Mouse (Mus musculus) heart, embryonic 13.5 days (tissue): ENCODE measurements around the gene Ube2b. TPM values are rescaled to one million over a fixed set of nuclear protein-coding genes. Genes with fewer than 3 reads are reported as not detected.

ENCODE experiments used
- ATAC-seq: fragments of 200-750 bp; cut with Nextera tagmentation; 2 replicates; pipeline ENCODE4 v1.8.0; 2017; ENCODE audit warnings: moderate TSS enrichment; ENCODE audit not compliant: insufficient number of reproducible peaks, low FRiP score, low TSS enrichment; ENCODE audit errors: extremely low read depth
- H3K27ac ChIP-seq: fragments of 300-500 bp; sonication (generic); replicated peaks from 2 replicates; pipeline ENCODE4 v1.5.1; 2015; ENCODE audit warnings: moderate library complexity, mild to moderate bottlenecking, inconsistent platforms
- H3K27me3 ChIP-seq: fragments of 300-500 bp; sonication (generic); replicated peaks from 2 replicates; pipeline ENCODE4 v1.6.1; 2015; ENCODE audit warnings: mild to moderate bottlenecking, inconsistent platforms
- H3K36me3 ChIP-seq: fragments of 300-500 bp; sonication (generic); 2 replicates; pipeline ENCODE4 v1.6.1; 2015; ENCODE audit warnings: mild to moderate bottlenecking, inconsistent platforms
- H3K4me1 ChIP-seq: fragments of 300-500 bp; sonication (generic); 2 replicates; pipeline ENCODE4 v1.6.1; 2015; ENCODE audit warnings: inconsistent platforms
- H3K4me2 ChIP-seq: fragments of 300-500 bp; sonication (generic); 2 replicates; pipeline ENCODE4 v1.6.1; 2015; ENCODE audit warnings: inconsistent platforms, mild to moderate bottlenecking, moderate library complexity
- H3K4me3 ChIP-seq: fragments of 300-500 bp; sonication (generic); 2 replicates; pipeline ENCODE4 v1.5.1; 2015; ENCODE audit warnings: moderate library complexity, mild to moderate bottlenecking, inconsistent platforms
- H3K9ac ChIP-seq: fragments of 300-500 bp; sonication (generic); 2 replicates; pipeline ENCODE4 v1.6.1; 2015; ENCODE audit warnings: inconsistent platforms, mild to moderate bottlenecking, moderate library complexity
- H3K9me3 ChIP-seq: fragments of 300-500 bp; sonication (generic); 2 replicates; pipeline ENCODE4 v1.6.1; 2016; ENCODE audit warnings: inconsistent platforms
- WGBS: fragments of 180-500 bp; shearing (Covaris S2); methylation state at CpG from one replicate; pipeline ENCODE4 v1.1.7; 2015; ENCODE audit warnings: mixed read lengths; 5-methylcytosine and 5-hydroxymethylcytosine counted together
- polyA plus RNA-seq: library from polyadenylated mRNA; unstranded; fragments of >200 nt; fragmentation: Nextera tagmentation; extraction: Ambion mirVana; gene quantifications from 2 replicates; pipeline ENCODE4 v1.2.1, GENCODE M21; 2015

Gene Ube2b
- polyA plus RNA-seq, 1 experiment from 2014 or later, result 246 TPM

DNA sequence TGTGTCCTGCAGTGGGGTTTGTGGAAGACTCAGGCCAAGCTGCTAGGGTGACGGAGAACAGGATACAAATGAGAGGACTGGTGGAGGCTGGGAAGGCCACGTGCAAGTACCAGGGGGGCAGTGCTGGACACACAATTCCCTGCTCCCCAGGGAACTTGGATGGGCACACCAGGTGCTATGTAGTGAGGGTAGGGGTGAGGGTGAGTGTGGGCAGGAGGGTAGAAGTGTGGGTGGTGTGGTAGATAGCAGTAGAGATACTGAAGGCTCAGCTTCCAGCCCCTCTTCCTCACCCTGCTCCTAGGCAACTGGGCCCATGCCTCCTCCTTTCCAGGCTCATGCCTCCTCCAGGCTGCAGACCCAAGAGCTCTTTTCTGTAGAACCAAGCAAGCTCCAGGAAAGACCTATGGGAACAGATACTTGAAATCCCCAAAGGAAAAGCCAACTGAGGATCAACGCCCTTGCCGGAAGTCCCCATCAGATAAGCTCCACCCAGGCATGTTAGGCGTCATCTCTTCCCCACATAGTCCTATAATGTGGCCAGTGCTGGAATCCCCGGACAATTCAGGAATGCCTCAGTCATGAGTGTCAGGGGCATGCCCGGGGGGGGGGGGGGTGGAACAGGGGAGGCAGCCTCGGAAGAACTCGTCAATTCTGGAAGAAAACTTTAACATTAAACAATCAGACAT lies 51.3 kb downstream of the Ube2b start:
- Histone ChIP-seq H3K27ac (no peak overlapping the region), H3K4me1 (peaks cover 24% of the 10 kb centered on the region), H3K4me2 (no peak overlapping the region), H3K9me3 (no peaks in the 10 kb centered on the region), H3K9ac (no peak overlapping the region), H3K4me3 (no peak overlapping the region), H3K27me3 (peaks cover 31% of the 10 kb centered on the region), H3K36me3 (no peaks in the 10 kb centered on the region)
- WGBS, result 50% methylated on average over 9 of the region's 9 CpGs
- no peak for ATAC-seq

DNA sequence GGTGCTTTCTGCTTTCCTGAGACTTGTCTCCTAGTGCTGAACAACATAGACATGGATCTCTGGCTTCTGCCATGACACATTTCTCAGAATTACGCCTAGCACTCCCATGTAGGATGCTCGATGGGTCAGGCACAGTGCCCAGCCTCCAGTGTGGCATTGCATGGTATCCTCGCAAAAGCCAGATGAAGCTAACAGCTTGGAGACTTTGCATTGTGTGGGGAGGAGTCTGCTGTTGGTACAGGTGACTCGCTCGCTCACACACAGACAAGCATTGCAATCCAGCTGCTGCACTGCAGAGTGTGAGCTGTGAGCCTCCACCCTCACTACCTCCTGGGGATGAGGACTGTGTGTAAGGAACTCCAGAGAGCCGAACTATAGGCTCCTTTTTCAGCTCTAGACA lies 54.4 kb downstream of the Ube2b start:
- no peaks in the 10 kb centered on the region for H3K36me3 ChIP-seq
- peak overlapping the region; percentile 56; the same call in 1 of the 2 replicates for H3K4me2 ChIP-seq
- ATAC-seq, result no peak
- H3K9me3 ChIP-seq, result no peaks in the 10 kb centered on the region
- peak overlapping the region; percentile 82 for H3K27ac ChIP-seq
- 68% methylated on average over 6 of the region's 6 CpGs for WGBS
- peaks cover 35% of the 10 kb centered on the region for H3K27me3 ChIP-seq
- no peak overlapping the region for H3K4me3 ChIP-seq
- peak overlapping the region; percentile 29 for H3K9ac ChIP-seq
- peaks cover 26% of the 10 kb centered on the region for H3K4me1 ChIP-seq

DNA sequence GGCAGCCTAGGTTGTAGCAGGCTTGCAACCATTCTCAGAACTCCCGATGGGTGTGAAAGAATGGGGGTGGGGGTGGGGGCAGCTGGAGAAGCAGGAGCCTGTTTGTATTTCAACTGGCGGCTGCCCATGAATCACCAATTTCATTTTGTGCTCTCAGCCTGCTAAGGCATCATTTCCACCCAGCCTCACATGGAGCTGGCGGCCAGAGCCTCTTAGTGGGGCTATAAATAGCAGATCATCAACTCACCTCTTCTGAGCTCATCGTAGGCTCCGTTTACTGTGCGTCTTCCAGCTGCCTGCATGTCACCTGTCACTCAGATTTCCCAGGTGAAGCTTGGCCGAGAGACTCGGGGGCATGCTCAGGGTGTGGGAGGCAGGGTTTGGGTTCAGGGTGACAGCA lies 55.0 kb downstream of the Ube2b start:
- ATAC-seq, result no peak
- Histone ChIP-seq H3K27ac (peak overlapping the region; percentile 82), H3K4me2 (peak overlapping the region; percentile 56), H3K9me3 (no peaks in the 10 kb centered on the region), H3K4me3 (0 out of 2 replicates have a peak overlapping the region, but pooled peaks have one; percentile 16), H3K27me3 (peaks cover 35% of the 10 kb centered on the region), H3K36me3 (no peaks in the 10 kb centered on the region), H3K4me1 (peaks cover 28% of the 10 kb centered on the region), H3K9ac (peak overlapping the region; percentile 38)
- 11% methylated on average over 8 of the region's 8 CpGs for WGBS

DNA sequence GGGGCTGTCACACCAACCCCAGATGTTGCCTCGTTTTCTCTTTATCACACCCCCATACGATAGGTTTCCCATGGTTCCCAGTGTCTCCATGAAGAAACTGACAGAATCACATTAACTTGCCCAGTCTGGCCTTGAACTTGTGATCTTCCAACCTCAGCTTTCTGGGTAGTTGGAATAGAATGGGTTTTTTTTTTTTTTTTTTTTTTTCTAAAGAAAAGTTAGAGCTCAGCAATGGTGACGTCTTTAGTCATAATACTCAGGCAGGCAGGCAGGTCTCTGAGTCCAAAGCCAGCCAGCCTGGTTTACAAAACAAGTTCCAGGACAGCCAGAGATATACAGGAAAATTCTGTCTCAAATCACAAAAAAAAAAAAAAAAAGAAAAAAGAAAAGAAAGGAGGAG lies 56.3 kb downstream of the Ube2b start:
- peaks cover 29% of the 10 kb centered on the region for H3K4me1 ChIP-seq
- H3K27ac ChIP-seq, result no peak overlapping the region
- no peak overlapping the region for H3K4me3 ChIP-seq
- no peak for ATAC-seq
- H3K9me3 ChIP-seq, result no peaks in the 10 kb centered on the region
- no peak overlapping the region for H3K4me2 ChIP-seq
- peaks cover 33% of the 10 kb centered on the region for H3K27me3 ChIP-seq
- H3K9ac ChIP-seq, result no peak overlapping the region
- H3K36me3 ChIP-seq, result no peaks in the 10 kb centered on the region
- WGBS, result 74% methylated on average over 3 of the region's 3 CpGs

DNA sequence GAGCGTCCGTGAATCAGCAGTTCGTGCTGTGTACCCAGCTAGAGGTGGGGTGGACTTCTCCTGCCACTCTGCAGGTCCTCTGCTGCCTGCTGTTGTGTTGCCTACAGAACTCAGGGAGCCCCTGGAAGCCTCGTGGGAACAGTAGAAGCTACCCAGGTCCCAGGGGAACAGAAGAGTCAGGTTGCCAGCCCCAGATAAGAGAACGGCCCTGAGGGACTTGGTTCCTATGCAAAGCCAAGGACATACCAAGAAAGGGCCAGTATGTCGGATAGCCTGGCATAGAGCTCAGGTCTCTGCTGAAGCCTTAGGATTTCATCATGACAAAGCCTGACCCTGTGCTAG lies 57.1 kb downstream of the Ube2b start:
- Histone ChIP-seq H3K27ac (no peak overlapping the region), H3K4me1 (peaks cover 29% of the 10 kb centered on the region), H3K27me3 (peaks cover 33% of the 10 kb centered on the region), H3K4me3 (no peak overlapping the region), H3K36me3 (no peaks in the 10 kb centered on the region), H3K4me2 (no peak overlapping the region), H3K9ac (peak overlapping the region; percentile 33; the same call in 1 of the 2 replicates), H3K9me3 (no peaks in the 10 kb centered on the region)
- no peak for ATAC-seq
- WGBS, result 40% methylated on average over 6 of the region's 6 CpGs

DNA sequence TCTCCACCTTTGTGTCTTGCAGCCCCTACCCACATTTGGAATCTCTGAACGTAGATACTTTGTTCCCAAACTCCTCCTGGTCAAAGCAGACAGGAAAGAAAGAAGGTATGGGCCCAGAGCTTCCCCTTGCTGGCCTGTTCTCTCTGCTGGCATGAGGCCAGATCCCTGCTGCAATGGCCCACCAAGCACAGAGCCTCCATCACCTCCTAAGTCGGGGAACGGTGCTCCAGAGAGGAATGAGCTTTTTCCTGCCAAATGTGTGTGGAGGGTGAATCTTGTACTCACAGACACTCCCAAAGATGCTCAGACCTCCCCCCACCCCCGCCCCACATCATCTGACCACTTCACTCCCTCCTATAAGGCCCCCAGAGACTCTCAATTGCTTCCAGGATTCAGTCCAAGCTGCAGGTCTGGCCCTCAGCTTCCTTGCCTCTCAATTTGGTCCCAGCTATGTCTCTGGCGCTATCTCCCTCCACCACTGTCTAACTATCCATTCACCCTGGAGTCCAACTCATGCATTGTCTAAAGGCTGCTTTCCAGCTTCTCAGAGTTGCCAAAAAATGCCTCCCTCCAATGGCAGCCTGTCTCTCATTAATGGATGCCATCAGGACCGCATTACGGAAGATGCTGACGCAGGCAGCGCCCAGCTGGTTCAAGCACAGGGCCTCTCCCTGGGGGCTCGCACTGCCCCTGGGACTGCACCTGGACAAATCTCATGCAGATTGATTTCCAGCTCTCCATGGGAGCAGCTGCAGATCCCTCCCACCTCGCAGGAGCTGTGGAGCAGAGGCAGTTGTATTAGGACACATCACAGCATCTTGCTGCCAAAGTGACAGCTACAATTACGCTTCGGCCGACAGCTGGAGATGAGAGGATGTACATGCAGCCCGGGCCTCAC lies 57.7 kb downstream of the Ube2b start:
- Histone ChIP-seq H3K4me1 (peaks cover 29% of the 10 kb centered on the region), H3K27ac (no peak overlapping the region), H3K4me2 (no peak overlapping the region), H3K27me3 (peaks cover 33% of the 10 kb centered on the region), H3K36me3 (no peaks in the 10 kb centered on the region), H3K9ac (no peak overlapping the region), H3K4me3 (no peak overlapping the region), H3K9me3 (no peaks in the 10 kb centered on the region)
- WGBS, result 65% methylated on average over 15 of the region's 15 CpGs
- no peak for ATAC-seq

DNA sequence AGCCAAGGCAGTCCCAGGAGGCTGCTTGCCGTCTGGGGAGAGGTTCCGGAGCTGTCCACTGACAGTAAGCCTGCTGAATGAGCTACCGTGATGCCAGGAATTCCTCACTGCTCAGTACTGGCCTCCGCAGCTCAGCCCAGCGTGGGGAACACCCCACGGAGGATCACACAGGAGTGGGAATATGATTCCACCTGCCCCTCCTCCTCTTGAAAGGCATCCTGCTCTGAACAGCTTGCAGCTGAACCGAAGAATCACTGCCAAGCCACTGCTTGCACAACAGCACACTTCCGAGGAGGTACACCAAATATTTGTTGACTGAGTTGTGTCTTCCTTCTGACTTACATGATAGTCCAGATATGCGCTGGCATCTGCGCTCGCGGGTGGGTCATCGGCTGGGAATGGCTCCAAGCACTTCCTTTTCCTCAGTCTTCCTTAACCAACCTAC lies 60.0 kb downstream of the Ube2b start:
- Histone ChIP-seq H3K9me3 (no peaks in the 10 kb centered on the region), H3K36me3 (no peaks in the 10 kb centered on the region), H3K27me3 (peaks cover 34% of the 10 kb centered on the region), H3K4me2 (no peak overlapping the region), H3K4me3 (no peak overlapping the region), H3K4me1 (peaks cover 22% of the 10 kb centered on the region), H3K27ac (no peak overlapping the region), H3K9ac (no peak overlapping the region)
- whole genome bisulfite sequencing, result 41% methylated on average over 13 of the region's 13 CpGs
- ATAC-seq, result no peak

DNA sequence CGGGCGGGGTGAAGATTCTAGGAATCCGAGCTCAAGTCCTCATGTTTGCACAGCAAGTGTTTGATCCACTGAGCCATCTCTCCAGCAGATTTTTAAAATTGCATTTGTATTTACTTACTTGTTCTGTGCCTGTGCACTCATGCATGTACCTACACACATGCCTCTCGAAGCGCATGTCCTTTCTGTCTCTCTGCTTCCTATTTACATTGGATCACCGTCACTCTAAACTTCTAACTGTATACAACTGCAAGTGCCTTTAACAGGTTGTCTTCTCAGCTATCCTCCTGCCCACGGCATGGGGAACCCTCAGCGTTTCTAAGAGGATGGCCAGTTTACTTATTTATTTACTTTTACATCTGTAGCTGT lies 61.0 kb downstream of the Ube2b start:
- Histone ChIP-seq H3K9me3 (no peaks in the 10 kb centered on the region), H3K4me3 (no peak overlapping the region), H3K4me2 (no peak overlapping the region), H3K36me3 (no peaks in the 10 kb centered on the region), H3K27ac (no peak overlapping the region), H3K27me3 (peaks cover 30% of the 10 kb centered on the region), H3K4me1 (peaks cover 13% of the 10 kb centered on the region), H3K9ac (no peak overlapping the region)
- ATAC-seq, result no peak
- WGBS, result 79% methylated on average over 8 of the region's 8 CpGs

DNA sequence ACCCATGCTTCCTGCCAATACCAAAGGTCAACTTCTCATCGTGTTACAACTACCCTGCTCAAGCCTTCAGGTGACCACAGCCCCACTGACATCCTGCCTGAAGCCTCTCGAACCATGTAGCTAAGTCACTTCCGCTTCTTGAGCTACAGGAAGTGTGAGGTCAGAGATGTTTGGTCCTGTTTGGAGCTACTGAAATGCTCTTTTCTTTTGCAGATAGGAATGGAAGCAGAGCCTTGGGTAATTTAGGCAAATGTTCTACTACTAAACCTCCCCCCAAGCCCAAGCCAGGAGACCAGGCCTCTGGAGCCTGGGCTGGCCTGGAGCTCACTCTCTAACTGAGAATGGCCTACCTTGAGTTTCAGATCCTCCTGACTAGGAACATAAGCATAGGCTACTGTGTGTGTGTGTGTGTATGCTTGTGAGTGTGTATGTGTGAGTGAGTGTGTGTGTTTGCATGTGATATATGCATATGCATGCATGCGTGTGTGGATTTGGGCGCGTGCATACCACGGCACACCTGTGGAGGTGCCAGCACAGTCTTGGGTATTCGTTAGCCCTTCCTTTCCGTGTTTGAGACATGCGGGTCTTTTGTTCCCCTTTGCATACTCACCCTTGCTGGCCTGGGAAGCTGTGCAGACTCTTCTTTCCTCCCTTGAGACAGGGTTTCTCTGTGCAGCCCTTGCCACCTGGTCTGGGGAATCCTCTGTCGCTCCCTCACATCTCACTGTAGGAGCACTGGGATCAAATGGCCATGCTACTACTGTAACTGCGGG lies 61.6 kb downstream of the Ube2b start:
- Histone ChIP-seq H3K4me3 (no peak overlapping the region), H3K4me1 (peaks cover 13% of the 10 kb centered on the region), H3K9ac (no peak overlapping the region), H3K27me3 (peaks cover 30% of the 10 kb centered on the region), H3K27ac (no peak overlapping the region), H3K36me3 (no peaks in the 10 kb centered on the region), H3K9me3 (no peaks in the 10 kb centered on the region), H3K4me2 (no peak overlapping the region)
- no peak for ATAC-seq
- 77% methylated on average over 12 of the region's 12 CpGs for WGBS

DNA sequence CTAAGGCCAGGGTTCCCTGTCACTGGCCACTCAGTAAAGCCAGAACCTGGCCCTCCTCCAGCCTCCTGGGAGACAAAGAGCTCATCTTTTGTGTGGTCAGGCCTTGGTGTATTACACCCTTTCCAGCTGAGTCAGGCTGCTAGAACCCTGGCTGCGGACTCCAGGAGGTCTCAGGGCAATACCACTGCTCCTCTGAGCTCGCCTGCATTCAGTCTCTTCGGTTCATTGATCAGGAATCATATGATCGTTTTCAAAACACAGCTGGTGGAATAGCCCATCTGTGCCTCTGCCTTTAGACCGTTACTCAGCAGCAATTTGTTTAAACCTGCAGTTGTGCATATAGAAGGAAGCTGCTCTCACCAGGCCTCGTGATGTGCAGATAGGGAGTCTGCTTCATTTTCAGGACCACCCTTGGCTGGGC lies 63.2 kb downstream of the Ube2b start:
- Histone ChIP-seq H3K9ac (no peak overlapping the region), H3K9me3 (no peaks in the 10 kb centered on the region), H3K4me3 (no peak overlapping the region), H3K4me1 (peaks cover 4% of the 10 kb centered on the region; the same call in 1 of the 2 replicates), H3K27me3 (peaks cover 20% of the 10 kb centered on the region; the same call in 1 of the 2 replicates), H3K4me2 (no peak overlapping the region), H3K36me3 (no peaks in the 10 kb centered on the region), H3K27ac (no peak overlapping the region)
- WGBS, result 72% methylated on average over 6 of the region's 6 CpGs
- no peak for ATAC-seq
